Mouse (Mus musculus): ENCODE measurements around the gene Cd47. TPM values are rescaled to one million over a fixed set of nuclear protein-coding genes. Genes with fewer than 3 reads are reported as not detected.
A peak's percentile ranks its signal among the peaks of the same experiment; 100 is the strongest.

The Cd47 gene
- polyA plus RNA-seq, 1 experiment from 2014 or later: 98.2 TPM

GRCm38 (mm10) chr16:49951925-49952523 lies 151.7 kb downstream of the Cd47 start:
- TF ChIP-seq CTCF (IDR thresholded peaks at IDR 0.05; ENCODE audit: low read depth): no peak

DNA sequence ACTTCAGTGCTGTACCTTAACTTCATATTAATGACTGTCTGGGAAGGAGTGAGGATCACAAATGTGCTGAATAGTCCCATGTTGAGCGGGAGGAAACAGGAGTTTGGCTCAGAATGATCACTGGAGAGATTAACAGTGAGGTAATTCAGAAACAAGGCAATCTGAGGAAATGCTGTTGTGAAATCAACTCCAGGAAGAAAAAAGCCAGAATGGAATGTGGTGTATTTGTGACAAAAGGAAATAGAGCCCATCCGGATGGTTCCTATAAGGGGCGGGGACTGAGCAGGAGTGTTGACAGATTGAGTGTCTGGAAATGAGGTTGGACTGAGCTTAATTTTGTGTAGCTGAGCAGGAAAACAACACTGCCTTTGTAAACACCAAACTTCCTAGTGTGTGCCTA lies 153.5 kb downstream of the Cd47 start:
- WGBS: 32% methylated on average over 3 of the region's 3 CpGs
- H3K27me3 ChIP-seq (replicated peaks; ENCODE audit: control insufficient read depth, insufficient read depth, low read length): no peaks in the 10 kb centered on the region
- TF ChIP-seq CTCF (IDR thresholded peaks at IDR 0.05; ENCODE audit: low read depth): no peak
- no peaks in the 10 kb centered on the region for H3K36me3 ChIP-seq (ENCODE audit: control insufficient read depth, insufficient read depth)
- no peaks in the 10 kb centered on the region for H3K4me1 ChIP-seq (replicated peaks; ENCODE audit: control insufficient read depth, insufficient read depth, low read length)
- H3K27ac ChIP-seq (ENCODE audit: low read depth, low read length): no peak overlapping the region
- H3K9me3 ChIP-seq (ENCODE audit: control insufficient read depth): no peaks in the 10 kb centered on the region
- H3K4me3 ChIP-seq (ENCODE audit: low read depth, low read length): no peak overlapping the region
- H3K4me2 ChIP-seq (replicated peaks; ENCODE audit: low read depth): no peak overlapping the region
- ATAC-seq: 0 out of 2 replicates have a peak, but pooled peaks have one; percentile 43
- no peak overlapping the region for H3K9ac ChIP-seq (ENCODE audit: low read depth, low read length)

More at GRCm38 (mm10) chr16:49951925-49952523, 151.7 kb downstream of the Cd47 start:
- H3K4me3 ChIP-seq (ENCODE audit: low read depth, low read length): no peak overlapping the region
- H3K36me3 ChIP-seq (ENCODE audit: control insufficient read depth, insufficient read depth): no peaks in the 10 kb centered on the region
- 71% methylated on average over 8 of the region's 8 CpGs for WGBS
- no peak overlapping the region for H3K9ac ChIP-seq (ENCODE audit: low read depth, low read length)
- H3K4me1 ChIP-seq (replicated peaks; ENCODE audit: control insufficient read depth, insufficient read depth, low read length): no peaks in the 10 kb centered on the region
- ATAC-seq: no peak
- H3K27me3 ChIP-seq (replicated peaks; ENCODE audit: control insufficient read depth, insufficient read depth, low read length): no peaks in the 10 kb centered on the region
- H3K9me3 ChIP-seq (ENCODE audit: control insufficient read depth): no peaks in the 10 kb centered on the region
- H3K4me2 ChIP-seq (replicated peaks; ENCODE audit: low read depth): no peak overlapping the region
- no peak overlapping the region for H3K27ac ChIP-seq (ENCODE audit: low read depth, low read length)

DNA sequence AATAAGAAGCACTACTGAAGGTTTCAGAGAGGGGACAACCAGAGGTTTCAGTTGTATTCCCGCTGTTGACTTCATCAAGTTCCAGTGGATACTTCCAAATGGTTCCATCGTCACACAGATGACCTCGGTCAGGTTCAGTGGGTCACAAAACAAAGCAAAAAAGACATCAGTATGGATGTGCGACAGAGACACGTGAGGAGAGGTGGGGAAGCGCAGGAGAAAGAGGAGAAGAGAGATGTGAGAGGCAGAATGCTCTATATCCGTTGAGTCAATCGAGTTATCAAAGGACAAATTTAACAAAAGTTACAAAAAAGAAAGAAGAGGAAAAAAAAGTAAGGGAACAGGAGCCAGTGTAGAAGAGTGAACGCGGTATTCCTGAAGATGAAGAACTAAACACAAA lies 154.6 kb downstream of the Cd47 start:
- no peaks in the 10 kb centered on the region for H3K27me3 ChIP-seq (replicated peaks; ENCODE audit: control insufficient read depth, insufficient read depth, low read length)
- 96% methylated on average over 10 of the region's 10 CpGs for WGBS

GRCm38 (mm10) chr16:49955325-49955724 lies 155.0 kb downstream of the Cd47 start:
- TF ChIP-seq CTCF (IDR thresholded peaks at IDR 0.05; ENCODE audit: low read depth): no peak
- no peaks in the 10 kb centered on the region for H3K27me3 ChIP-seq (replicated peaks; ENCODE audit: control insufficient read depth, insufficient read depth, low read length)
- H3K4me2 ChIP-seq (replicated peaks; ENCODE audit: low read depth): no peak overlapping the region
- H3K9me3 ChIP-seq (ENCODE audit: control insufficient read depth): no peaks in the 10 kb centered on the region
- no peak overlapping the region for H3K27ac ChIP-seq (ENCODE audit: low read depth, low read length)
- H3K4me3 ChIP-seq (ENCODE audit: low read depth, low read length): no peak overlapping the region
- no peak overlapping the region for H3K9ac ChIP-seq (ENCODE audit: low read depth, low read length)
- H3K4me1 ChIP-seq (replicated peaks; ENCODE audit: control insufficient read depth, insufficient read depth, low read length): no peaks in the 10 kb centered on the region
- WGBS: 93% methylated on average over 2 of the region's 2 CpGs
- H3K36me3 ChIP-seq (ENCODE audit: control insufficient read depth, insufficient read depth): no peaks in the 10 kb centered on the region
- ATAC-seq: no peak

More for the DNA sequence above, 154.6 kb downstream of the Cd47 start:
- no peak for TF ChIP-seq CTCF (IDR thresholded peaks at IDR 0.05; ENCODE audit: low read depth)
- Histone ChIP-seq H3K4me3 (ENCODE audit: low read depth, low read length) (no peak overlapping the region), H3K36me3 (ENCODE audit: control insufficient read depth, insufficient read depth) (no peaks in the 10 kb centered on the region), H3K9me3 (ENCODE audit: control insufficient read depth) (no peaks in the 10 kb centered on the region), H3K4me1 (replicated peaks; ENCODE audit: control insufficient read depth, insufficient read depth, low read length) (no peaks in the 10 kb centered on the region), H3K9ac (ENCODE audit: low read depth, low read length) (no peak overlapping the region), H3K27ac (ENCODE audit: low read depth, low read length) (no peak overlapping the region), H3K4me2 (replicated peaks; ENCODE audit: low read depth) (no peak overlapping the region)
- ATAC-seq: no peak

- Histone ChIP-seq H3K9me3 (ENCODE audit: control insufficient read depth) (no peaks in the 10 kb centered on the region), H3K4me3 (ENCODE audit: low read depth, low read length) (no peak overlapping the region), H3K4me2 (replicated peaks; ENCODE audit: low read depth) (no peak overlapping the region), H3K9ac (ENCODE audit: low read depth, low read length) (no peak overlapping the region), H3K27ac (ENCODE audit: low read depth, low read length) (no peak overlapping the region), H3K27me3 (replicated peaks; ENCODE audit: control insufficient read depth, insufficient read depth, low read length) (no peaks in the 10 kb centered on the region), H3K4me1 (replicated peaks; ENCODE audit: control insufficient read depth, insufficient read depth, low read length) (no peaks in the 10 kb centered on the region), H3K36me3 (ENCODE audit: control insufficient read depth, insufficient read depth) (no peaks in the 10 kb centered on the region)
- 72% methylated on average over 2 of the region's 2 CpGs for WGBS
- ATAC-seq: no peak
- no peak for TF ChIP-seq CTCF (IDR thresholded peaks at IDR 0.05; ENCODE audit: low read depth)
These were observed 155.6 kb downstream of the Cd47 start for GRCm38 (mm10) chr16:49955952-49956351.

- 0 out of 2 replicates have a peak, but pooled peaks have one; percentile 19 for ATAC-seq
- no peak overlapping the region for H3K4me3 ChIP-seq (ENCODE audit: low read depth, low read length)
- TF ChIP-seq CTCF (IDR thresholded peaks at IDR 0.05; ENCODE audit: low read depth): no peak
- no peak overlapping the region for H3K4me2 ChIP-seq (replicated peaks; ENCODE audit: low read depth)
- H3K27me3 ChIP-seq (replicated peaks; ENCODE audit: control insufficient read depth, insufficient read depth, low read length): no peaks in the 10 kb centered on the region
- no peaks in the 10 kb centered on the region for H3K36me3 ChIP-seq (ENCODE audit: control insufficient read depth, insufficient read depth)
- H3K27ac ChIP-seq (ENCODE audit: low read depth, low read length): no peak overlapping the region
- 76% methylated on average over 7 of the region's 7 CpGs for WGBS
- no peaks in the 10 kb centered on the region for H3K9me3 ChIP-seq (ENCODE audit: control insufficient read depth)
- no peaks in the 10 kb centered on the region for H3K4me1 ChIP-seq (replicated peaks; ENCODE audit: control insufficient read depth, insufficient read depth, low read length)
- no peak overlapping the region for H3K9ac ChIP-seq (ENCODE audit: low read depth, low read length)
These were observed 156.4 kb downstream of the Cd47 start for GRCm38 (mm10) chr16:49956531-49957302.
